Mouse (Mus musculus) thymus, postnatal 14 days (tissue): ENCODE measurements at regions not wholly inside any gene's neighbourhood (a gene's known extent, or its start where the extent isn't known, plus 50 kb on each side); places are given as distances from the start of the nearest gene placed in this dataset.
"Not testable (repeated sequence)": the region's sequence is repeated elsewhere in the genome, so short reads cannot be mapped to it uniquely, and the experiment has no call there.

Source experiments
- DNase-seq: peaks from one replicate; pipeline ENCODE4 v3.0.0; 2021

- peak; percentile 48 for DNase-seq
These were observed 545.6 kb upstream of the Tbl1xr1 start for GRCm38 (mm10) chr3:21530862-21531261.

GRCm38 (mm10) chr3:21539138-21539537 is 537.3 kb upstream of the Tbl1xr1 start:
- DNase-seq = no peak

GRCm38 (mm10) chr3:21544456-21544855 is 532.0 kb upstream of the Tbl1xr1 start:
- DNase-seq = no peak

- DNase-seq = no peak
These were observed 531.1 kb upstream of the Tbl1xr1 start for GRCm38 (mm10) chr3:21545156-21545893.

- DNase-seq = no peak
These were observed 530.0 kb upstream of the Tbl1xr1 start for GRCm38 (mm10) chr3:21546411-21546810.

GRCm38 (mm10) chr3:21549671-21550070 is 526.8 kb upstream of the Tbl1xr1 start:
- DNase-seq = no peak

GRCm38 (mm10) chr3:21553159-21553758 is 523.2 kb upstream of the Tbl1xr1 start:
- DNase-seq = no peak

- DNase-seq = no peak
These were observed 522.6 kb upstream of the Tbl1xr1 start for GRCm38 (mm10) chr3:21553859-21554258.

- no peak for DNase-seq
These were observed 518.5 kb upstream of the Tbl1xr1 start for GRCm38 (mm10) chr3:21557963-21558441.

- no peak for DNase-seq
These were observed 513.6 kb upstream of the Tbl1xr1 start for GRCm38 (mm10) chr3:21562771-21563312.

- DNase-seq = no peak
These were observed 513.0 kb upstream of the Tbl1xr1 start for GRCm38 (mm10) chr3:21563454-21563853.

- DNase-seq = no peak
These were observed 512.2 kb upstream of the Tbl1xr1 start for GRCm38 (mm10) chr3:21564211-21564781.

GRCm38 (mm10) chr3:21564847-21565485 is 511.5 kb upstream of the Tbl1xr1 start:
- no peak for DNase-seq

GRCm38 (mm10) chr3:21569721-21570120 is 506.7 kb upstream of the Tbl1xr1 start:
- no peak for DNase-seq

- no peak for DNase-seq
These were observed 497.8 kb upstream of the Tbl1xr1 start for GRCm38 (mm10) chr3:21578635-21579034.

- no peak for DNase-seq
These were observed 494.3 kb upstream of the Tbl1xr1 start for GRCm38 (mm10) chr3:21582122-21582521.

GRCm38 (mm10) chr3:21585767-21586166 is 490.7 kb upstream of the Tbl1xr1 start:
- no peak for DNase-seq

- DNase-seq = no peak
These were observed 469.6 kb upstream of the Tbl1xr1 start for GRCm38 (mm10) chr3:21606846-21607245.

- peak; percentile 78 for DNase-seq
These were observed 466.2 kb upstream of the Tbl1xr1 start for GRCm38 (mm10) chr3:21610231-21610630.

- no peak for DNase-seq
These were observed 454.7 kb upstream of the Tbl1xr1 start for GRCm38 (mm10) chr3:21621745-21622144.

- DNase-seq = no peak
These were observed 451.4 kb upstream of the Tbl1xr1 start for GRCm38 (mm10) chr3:21625039-21625438.

GRCm38 (mm10) chr3:21626029-21626428 is 450.4 kb upstream of the Tbl1xr1 start:
- DNase-seq = no peak

GRCm38 (mm10) chr3:21627048-21627447 is 449.4 kb upstream of the Tbl1xr1 start:
- DNase-seq = not testable (repeated sequence)
